8 mouse cellular contexts compared by ENCODE assay signal in genomic region chr13:78163087-78163958, GRCm38 (mm10). TPM values are rescaled to one million over a fixed set of nuclear protein-coding genes. Genes with fewer than 3 reads are reported as not detected.
DNase-seq lines count a peak whose midpoint lies in the region; ATAC-seq and TF ChIP-seq lines count a peak whose summit lies in the region.

No protein-coding gene starts in this region.

- H3K36me3 ChIP-seq in megakaryocyte, embryonic 14.5 days (replicated peaks; ENCODE audit: low read length), result no peaks in the 10 kb centered on the region

- TF ChIP-seq CTCF in cortical plate, adult 2 months (IDR thresholded peaks at IDR 0.05; ENCODE audit: extremely low read depth, insufficient read depth, low read length), result 0 out of 2 replicates have a peak, but pooled peaks have one; percentile 4

- H3K9me3 ChIP-seq in megakaryocyte, embryonic 14.5 days, result no peaks in the 10 kb centered on the region

- peaks cover 38% of the 10 kb centered on the region for H3K27me3 ChIP-seq in megakaryocyte, embryonic 14.5 days (replicated peaks)

- peak overlapping the region; percentile 79 for H3K4me3 ChIP-seq in cortical plate, adult 2 months (ENCODE audit: insufficient read depth, low read length)
- H3K4me3 ChIP-seq in megakaryocyte, embryonic 14.5 days (replicated peaks), result peak overlapping the region; percentile 91

- TF ChIP-seq POLR2A in cortical plate, adult 2 months (IDR thresholded peaks at IDR 0.05; ENCODE audit: extremely low read depth, insufficient read depth, low read length), result 0 out of 2 replicates have a peak, but pooled peaks have one; percentile 33

- ATAC-seq in inflammation-experienced regulatory T-cells, adult 6 months, result peak; percentile 62

- intact Hi-C loops in gastrocnemius, postnatal 14 days (cut with DNase I; ENCODE audit: low total_unique reads), result no loop called here
- intact Hi-C loops in left cerebral cortex, postnatal 10 days (cut with DNase I), result loop anchor here (5.0 to 10.0 kb wide), 2 partner anchors 176 to 769 kb away; no protein-coding TSS in a partner anchor

- DNase-seq in spleen, postnatal 10 days (ENCODE audit: low spot score in 2 of 2), result peak; percentile 12 to 25
- DNase-seq in spleen, postnatal 36 days (ENCODE audit: low spot score in 2 of 2), result no peak
- DNase-seq in gastrocnemius, postnatal 14 days, result peak; percentile 57
- DNase-seq in left cerebral cortex, postnatal 10 days (ENCODE audit: extremely low spot score in 1 of 2, low spot score in 2 of 2), result peak; percentile 71 to 86
- peak; percentile 86 for DNase-seq in right cerebral cortex, postnatal 25 days

- H3K27ac ChIP-seq in cortical plate, adult 2 months (ENCODE audit: insufficient read depth, low read length), result peak overlapping the region; percentile 97

- no peaks in the 10 kb centered on the region; the same call in 1 of the 2 replicates for H3K4me1 ChIP-seq in cortical plate, adult 2 months (ENCODE audit: control insufficient read depth, insufficient read depth, low read length)
- H3K4me1 ChIP-seq in megakaryocyte, embryonic 14.5 days, result peaks cover 11% of the 10 kb centered on the region

RNA-seq across cellular contexts. Expression of gene Nr2f1, which starts 36.2 kb away (rescaled TPM):
- polyA plus RNA-seq in cortical plate, adult 2 months (2012; rRNA removed), result 158 and 169 TPM in 2 replicates
- total RNA-seq in gastrocnemius, postnatal 14 days (2021), result 1 to 10 TPM; 1.7 to 2.4 TPM
- not detected for polyA plus RNA-seq in inflammation-experienced regulatory T-cells, adult 6 months (2017; shearing (Covaris generic))
- total RNA-seq in left cerebral cortex, postnatal 10 days (2021), result 100 to 1,000 TPM; 146 to 153 TPM
- polyA plus RNA-seq in megakaryocyte, embryonic 14.5 days (2012; ENCODE audit: insufficient read depth, low replicate concordance), result not detected in 2 replicates

Comparison
In these comparisons a context has a peak if more than half of its experiments do, and no peak if none do; other contexts are left out.
1. DNase-seq: peak in spleen, postnatal 10 days (2 of 2), gastrocnemius, postnatal 14 days (single experiment), left cerebral cortex, postnatal 10 days (2 of 2) and right cerebral cortex, postnatal 25 days (single experiment); none in spleen, postnatal 36 days (0 of 2).
2. RNA of gene Nr2f1, which starts 36.2 kb away (polyA plus RNA-seq): 158 to 169 TPM in cortical plate, adult 2 months; not detected in inflammation-experienced regulatory T-cells, adult 6 months and not detected in megakaryocyte, embryonic 14.5 days; every median in the first group is over 100 times any median in the second.